Mouse (Mus musculus) megakaryocyte progenitor cell, adult 5-6 weeks (primary cell): ENCODE measurements around the gene Gm8082. TPM values are rescaled to one million over a fixed set of nuclear protein-coding genes. Genes with fewer than 3 reads are reported as not detected.
"Not testable (repeated sequence)": the region's sequence is repeated elsewhere in the genome, so short reads cannot be mapped to it uniquely, and the experiment has no call there.

ENCODE experiments used
- ATAC-seq: replicated peaks from 2 replicates; pipeline ENCODE4 v1.8.0; 2016; ENCODE audit warnings: mild to moderate bottlenecking, moderate TSS enrichment, inconsistent platforms; ENCODE audit not compliant: poor library complexity
- total RNA-seq, 2 experiments: library from RNA; stranded (forward) in 1 of 2; stranded (reverse) in 1 of 2; fragments of 157-497, 149-512 nt in 1 of 2; fragments of 200-1000 nt in 1 of 2; gene quantifications; 2 replicates each; pipeline versions ENCODE4 v1.2.3 to v1.2.4; 2015 to 2017

The Gm8082 gene
- total RNA-seq (2015): not detected in 2 replicates
- not detected in 2 replicates for total RNA-seq (2017)

DNA sequence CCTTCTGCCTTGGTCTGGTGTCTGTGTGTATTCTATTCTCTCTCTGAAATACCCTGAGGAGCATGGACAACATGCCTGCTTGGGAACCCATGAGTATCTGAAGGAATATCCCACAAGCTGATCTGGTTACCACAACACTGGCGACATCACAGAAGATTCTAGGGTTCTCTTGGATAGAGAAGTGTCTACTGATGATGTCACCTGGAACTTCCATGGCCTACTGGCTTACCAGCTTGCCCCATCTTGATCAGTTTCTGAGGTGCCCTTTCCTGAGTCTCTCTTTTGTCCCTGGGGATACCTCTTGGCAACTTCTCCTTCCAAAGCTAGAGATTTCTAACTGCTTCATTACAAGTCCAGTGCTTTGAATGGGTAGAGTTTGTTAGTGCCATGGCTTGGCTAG, at the start of gene Gm8082:
Gene Gm8082, minus strand, starts transcription at position 101 of the 400 bp plus-strand sequence.
- ATAC-seq: not testable (repeated sequence)

- not testable (repeated sequence) for ATAC-seq
Measured at GRCm38 (mm10) chr14:43015528-43015927, 22.1 kb upstream of the Gm8082 start, which contains the start of gene Gm10376. Gm10376 (minus strand) TSS chr14:43015628.

Other genes starting within 250 kb of the Gm8082 start
- not detected in 2 replicates for gene Gm3015, start 224.8 kb downstream of the Gm8082 start, total RNA-seq (2015)
- gene Gm3015, start 224.8 kb downstream of the Gm8082 start, total RNA-seq (2017): not detected in 2 replicates
- not detected in 2 replicates for gene Gm10377, start 195.6 kb downstream of the Gm8082 start, total RNA-seq (2015)
- not detected in 2 replicates for gene Gm10377, start 195.6 kb downstream of the Gm8082 start, total RNA-seq (2017)
- gene Gm21977, start 140.1 kb downstream of the Gm8082 start, total RNA-seq (2015): not detected in 2 replicates
- gene Gm21977, start 140.1 kb downstream of the Gm8082 start, total RNA-seq (2017): not detected in 2 replicates
- not detected in 2 replicates for gene Gm10376, start 22.0 kb upstream of the Gm8082 start, total RNA-seq (2015)
- not detected in 2 replicates for gene Gm10376, start 22.0 kb upstream of the Gm8082 start, total RNA-seq (2017)
- gene Gm8094, start 83.0 kb upstream of the Gm8082 start, total RNA-seq (2015): not detected in 2 replicates
- not detected in 2 replicates for gene Gm8094, start 83.0 kb upstream of the Gm8082 start, total RNA-seq (2017)
- not detected in 2 replicates for gene Gm8104, start 107.0 kb upstream of the Gm8082 start, total RNA-seq (2015)
- gene Gm8104, start 107.0 kb upstream of the Gm8082 start, total RNA-seq (2017): not detected in 2 replicates
- not detected in 2 replicates for gene Gm7233, start 186.2 kb upstream of the Gm8082 start, total RNA-seq (2015)
- not detected in 2 replicates for gene Gm7233, start 186.2 kb upstream of the Gm8082 start, total RNA-seq (2017)
- gene Gm8122, start 241.7 kb upstream of the Gm8082 start, total RNA-seq (2015): not detected in 2 replicates
- gene Gm8122, start 241.7 kb upstream of the Gm8082 start, total RNA-seq (2017): not detected in 2 replicates